Mouse (Mus musculus) CH12F3 (cell line): ENCODE results near the gene Mansc1.

ENCODE experiments used
- in situ Hi-C: fragments of 300-500 bp; cut with MboI; formaldehyde crosslinking; loops from 2 replicates; pipeline ENCODE4 v1.14.3; 2020; ENCODE audit warnings: low sequenced_read_pairs

Mansc1 gene

DNA sequence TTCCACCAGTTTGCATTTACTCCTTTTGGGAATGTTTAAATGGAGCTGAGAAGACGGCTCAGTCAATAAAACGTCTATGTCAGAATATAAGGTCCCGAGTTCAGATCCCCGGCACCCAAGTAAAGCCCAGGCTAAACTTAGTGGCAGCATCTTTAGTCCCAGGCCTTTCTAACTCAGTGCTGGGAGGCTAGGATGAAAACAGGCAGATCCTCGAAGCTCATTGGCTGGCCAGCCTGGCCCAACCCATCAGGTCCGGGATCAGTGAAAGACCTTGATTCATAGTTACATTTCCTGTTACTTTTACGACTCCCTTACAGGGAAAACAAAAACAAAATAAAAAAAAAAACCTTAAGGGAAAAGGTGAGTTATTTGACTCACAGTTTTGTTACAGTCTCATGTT, 31.2 kb downstream of the Mansc1 start:
- in situ Hi-C loops: no loop called here

DNA sequence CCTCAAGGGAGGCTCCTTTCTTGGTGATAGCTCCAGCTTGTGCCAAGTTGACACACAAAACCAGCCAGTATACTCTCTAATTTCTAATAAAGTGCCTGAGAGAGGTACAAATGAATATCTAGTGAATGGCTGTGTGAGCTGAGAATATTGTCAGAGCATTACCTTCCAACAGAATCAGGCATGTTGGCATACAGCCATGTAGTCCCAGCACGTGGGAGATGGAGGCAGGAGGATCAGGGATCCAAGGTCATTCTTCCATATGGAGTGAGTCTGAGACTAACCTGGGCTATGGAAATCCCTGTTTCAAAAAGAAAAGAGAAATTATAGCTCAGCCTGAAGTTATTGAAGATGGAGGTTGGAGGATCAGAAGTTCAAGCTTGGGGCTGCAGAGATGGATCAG, 33.0 kb downstream of the Mansc1 start:
- in situ Hi-C loops: no loop called here

DNA sequence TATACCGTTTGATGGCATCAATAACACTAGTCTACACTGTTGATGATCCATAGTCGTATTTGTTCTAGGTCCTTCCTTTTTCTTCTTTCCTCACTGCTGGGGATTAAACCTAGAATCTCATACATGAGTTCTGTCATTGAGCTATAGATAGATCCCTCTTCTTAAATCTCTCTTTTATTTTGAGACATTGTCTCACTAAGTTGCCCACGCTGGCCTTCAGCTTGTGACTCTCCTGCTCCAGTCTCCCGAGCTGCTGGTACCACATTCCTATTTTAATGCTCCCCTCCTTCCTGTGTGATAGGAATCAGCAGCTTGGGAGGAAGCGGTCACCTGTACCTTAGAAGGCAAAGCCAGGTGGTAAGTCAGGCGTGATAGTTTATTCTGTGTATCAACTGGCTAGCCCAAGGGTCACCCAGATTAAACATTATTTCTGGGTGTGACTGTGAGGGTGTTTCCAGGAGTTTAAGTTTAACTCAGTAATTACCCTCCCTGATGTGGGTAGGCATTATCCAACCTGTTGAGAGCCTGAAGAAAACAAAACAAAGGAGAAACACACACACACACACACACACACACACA, 34.5 kb downstream of the Mansc1 start:
- in situ Hi-C loops: no loop called here

DNA sequence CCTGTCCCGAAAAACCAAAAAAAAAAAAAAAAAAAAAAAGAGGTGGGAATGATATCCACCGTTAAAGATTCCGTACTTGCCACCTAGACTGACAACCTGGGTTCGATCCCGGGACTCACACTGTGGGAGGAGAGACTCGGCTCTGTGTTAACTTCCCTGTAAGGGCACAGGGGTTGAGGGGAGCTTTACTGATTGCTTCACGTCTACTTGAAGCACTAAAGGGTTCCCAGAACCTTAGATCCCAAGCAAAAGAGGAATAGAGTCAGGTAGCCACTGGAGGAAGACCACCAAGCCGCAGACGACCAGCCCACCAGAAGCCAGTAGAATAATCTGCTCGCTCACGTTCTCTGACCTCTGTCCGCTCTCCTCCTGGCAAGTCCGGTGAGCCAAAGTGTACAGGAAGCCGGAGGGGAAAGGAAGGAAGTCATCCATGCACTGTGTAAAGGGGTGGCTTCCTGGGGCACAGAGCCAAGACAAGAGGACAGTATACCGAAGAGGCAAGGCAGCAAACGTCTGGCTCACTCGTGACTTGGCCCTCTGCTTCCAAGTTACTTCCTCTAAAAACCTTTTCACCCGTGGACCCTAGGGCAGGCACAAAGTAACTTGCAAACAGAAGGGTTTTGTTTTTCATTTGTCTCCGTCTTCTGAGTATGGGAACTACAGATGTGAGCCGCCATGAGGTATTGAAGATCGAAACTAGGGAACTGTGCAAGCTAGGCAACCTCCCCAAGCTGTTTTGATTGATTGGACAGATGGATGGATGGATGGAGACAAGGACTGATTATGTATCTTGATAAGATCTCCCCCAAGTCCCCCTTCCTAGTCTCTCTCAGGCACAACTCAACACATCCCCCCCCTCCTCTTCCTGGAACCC, 37.5 kb downstream of the Mansc1 start:
- in situ Hi-C loops: no loop called here

DNA sequence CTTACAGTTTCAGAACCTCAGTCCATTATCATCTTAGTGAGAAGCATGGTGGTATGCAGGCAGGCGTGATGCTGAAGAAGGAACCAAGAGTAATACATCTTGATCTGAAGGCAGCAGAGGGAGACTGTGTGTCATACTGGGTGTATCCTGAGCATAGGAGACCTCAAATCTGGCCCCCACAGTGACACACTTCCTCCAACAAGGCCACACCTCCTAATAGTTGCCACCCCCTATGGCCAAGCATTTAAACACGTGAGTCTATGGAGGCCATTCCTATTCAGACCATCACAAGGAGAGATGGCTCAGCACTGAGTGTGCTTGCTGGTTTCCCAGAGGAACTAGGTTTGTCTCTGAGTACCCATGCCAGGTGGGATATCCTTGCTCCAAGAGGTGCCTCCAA, 40.7 kb downstream of the Mansc1 start:
- in situ Hi-C loops: no loop called here

DNA sequence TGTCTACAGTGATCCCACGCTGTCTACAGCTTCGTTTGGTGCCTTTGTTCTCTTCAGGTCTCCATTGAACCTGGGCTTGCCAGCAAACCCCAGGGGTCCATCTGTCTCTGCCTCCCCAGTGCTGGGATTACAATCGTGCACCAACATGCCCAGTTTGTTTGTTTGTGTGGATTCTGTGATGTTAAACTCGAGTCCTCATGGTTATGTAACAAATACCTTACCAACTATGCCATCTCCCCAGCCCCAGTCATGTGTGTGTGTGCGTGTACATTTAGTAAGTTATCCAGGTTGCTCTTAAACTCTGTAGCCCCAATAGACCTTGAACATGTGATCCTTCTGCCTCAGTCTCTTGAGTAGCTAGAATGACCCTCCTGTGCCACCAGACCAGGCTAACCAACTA, 46.0 kb downstream of the Mansc1 start:
- in situ Hi-C loops: no loop called here

DNA sequence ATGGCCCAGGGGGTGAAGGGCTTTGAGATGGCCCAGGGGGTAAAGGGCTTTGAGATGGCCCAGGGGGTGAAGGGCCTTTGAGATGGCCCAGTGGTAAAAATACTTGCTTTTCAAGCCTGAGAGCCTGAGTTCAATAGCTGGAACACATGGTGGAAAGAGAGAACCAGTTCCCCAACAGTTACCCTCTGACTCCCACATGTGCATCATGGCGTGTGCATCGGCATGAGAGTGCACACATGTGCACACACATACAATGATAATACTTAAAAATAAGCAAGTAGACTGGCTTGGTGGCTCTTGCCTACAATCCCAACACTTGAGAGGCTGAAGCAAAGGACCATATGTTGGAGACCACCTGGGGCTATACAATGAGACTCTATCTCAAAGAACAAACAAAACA, 47.7 kb downstream of the Mansc1 start:
- in situ Hi-C loops: no loop called here

DNA sequence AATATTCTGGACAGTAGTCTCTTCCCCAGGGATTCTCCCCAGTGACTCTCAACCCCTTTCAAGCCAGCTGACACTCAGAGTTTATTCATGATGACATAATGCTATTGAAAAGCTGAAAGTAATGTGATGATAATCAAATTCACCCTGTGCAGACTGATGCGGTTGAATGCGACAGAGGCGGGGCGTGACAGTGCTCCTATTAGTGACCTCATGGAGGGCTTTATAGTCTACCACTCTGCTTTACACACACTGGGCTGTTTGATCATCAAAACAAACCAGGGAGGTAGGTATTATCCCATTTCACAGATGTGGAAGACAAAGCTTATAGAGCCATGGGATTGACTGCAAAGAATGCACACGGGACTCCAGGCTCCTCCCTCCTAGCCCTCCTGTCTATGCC, 50.2 kb downstream of the Mansc1 start:
- in situ Hi-C loops: no loop called here

DNA sequence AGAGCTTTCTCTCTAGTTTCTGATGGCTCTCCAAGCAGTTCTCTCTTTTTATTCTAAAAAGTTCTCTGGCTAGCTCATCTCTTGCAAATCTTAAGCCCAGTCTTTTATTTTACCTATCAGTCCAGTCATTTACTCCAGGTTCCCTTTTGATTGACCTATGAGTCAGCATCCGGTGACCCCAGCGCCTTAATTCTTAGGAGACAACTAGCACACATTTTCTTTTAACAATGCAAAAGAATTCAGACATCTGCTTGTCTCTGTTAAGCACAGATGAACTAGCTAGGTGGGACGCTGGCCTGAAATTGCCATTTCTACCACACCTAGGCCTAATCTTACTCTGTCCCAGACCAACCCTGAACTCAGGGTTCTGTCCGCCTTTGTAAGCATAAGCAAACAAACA, 52.8 kb downstream of the Mansc1 start:
- in situ Hi-C loops: no loop called here

DNA sequence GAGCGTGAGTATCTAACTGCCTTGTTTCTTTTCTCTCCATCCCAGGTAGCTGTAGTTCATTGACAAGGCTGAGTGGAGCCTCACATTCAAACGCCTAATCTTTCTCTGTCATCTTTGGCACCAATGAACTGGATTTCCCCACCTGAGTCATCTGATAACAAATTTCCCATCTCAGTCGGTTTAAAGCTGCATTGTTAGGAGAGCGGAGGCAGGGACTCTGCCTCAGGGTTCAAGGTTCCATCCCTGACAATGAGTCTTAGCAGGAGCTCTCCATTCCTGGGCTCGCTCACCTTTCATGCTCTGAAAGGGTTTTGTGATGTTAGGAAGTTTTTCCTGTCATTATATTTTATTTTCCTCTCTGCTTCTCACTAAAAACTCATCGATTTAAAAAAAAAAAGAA, 54.2 kb downstream of the Mansc1 start:
- in situ Hi-C loops: no loop called here

DNA sequence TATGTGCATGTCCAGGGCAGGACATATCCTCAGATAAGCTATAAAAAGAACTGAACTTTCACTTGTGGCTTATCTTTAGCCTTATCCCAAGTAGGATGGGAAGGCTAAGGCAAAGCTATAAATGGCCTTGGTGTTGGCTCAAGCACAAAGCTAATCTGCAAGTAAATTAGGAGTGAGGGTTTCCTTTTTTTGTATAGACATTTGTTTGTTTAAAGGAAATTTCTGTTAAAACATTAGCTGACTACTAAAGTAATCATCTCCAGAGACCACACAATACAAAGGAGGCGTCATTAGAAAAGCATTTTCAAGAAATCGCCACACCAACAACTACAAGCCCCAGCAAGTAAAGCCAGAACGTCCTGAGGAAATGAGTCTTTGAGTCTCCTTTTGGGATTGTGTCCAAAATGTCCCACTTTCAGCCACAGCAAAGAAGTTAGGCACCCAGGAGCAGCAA, 57.0 kb downstream of the Mansc1 start:
- in situ Hi-C loops: no loop called here

DNA sequence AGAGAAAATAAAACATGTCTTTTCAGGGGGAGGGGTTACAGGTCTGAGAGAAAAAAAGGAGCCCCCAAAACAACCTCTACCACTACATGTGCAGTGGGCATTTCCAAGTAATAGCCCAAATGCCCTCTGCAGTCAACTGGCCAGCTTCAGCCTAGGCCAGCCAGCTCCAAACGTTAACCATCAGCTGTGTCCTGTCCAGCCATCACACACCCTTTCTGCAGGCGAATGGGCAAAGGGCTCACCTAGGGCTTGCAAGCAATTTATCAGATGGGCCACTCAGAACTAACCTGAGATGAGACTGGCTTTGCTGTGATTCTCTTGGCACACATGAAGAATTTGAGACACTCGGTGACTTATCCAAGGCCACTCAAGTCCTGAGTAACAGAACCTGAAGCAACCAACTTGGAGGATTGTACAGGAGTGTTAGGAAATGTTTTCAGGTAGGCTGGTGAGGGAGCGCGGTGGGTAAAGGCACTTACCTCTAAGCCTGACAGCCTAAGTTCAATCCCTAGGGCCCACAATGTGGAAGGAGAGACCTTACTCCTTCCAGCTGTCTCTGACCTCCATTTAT, 64.2 kb downstream of the Mansc1 start:
- in situ Hi-C loops: no loop called here

DNA sequence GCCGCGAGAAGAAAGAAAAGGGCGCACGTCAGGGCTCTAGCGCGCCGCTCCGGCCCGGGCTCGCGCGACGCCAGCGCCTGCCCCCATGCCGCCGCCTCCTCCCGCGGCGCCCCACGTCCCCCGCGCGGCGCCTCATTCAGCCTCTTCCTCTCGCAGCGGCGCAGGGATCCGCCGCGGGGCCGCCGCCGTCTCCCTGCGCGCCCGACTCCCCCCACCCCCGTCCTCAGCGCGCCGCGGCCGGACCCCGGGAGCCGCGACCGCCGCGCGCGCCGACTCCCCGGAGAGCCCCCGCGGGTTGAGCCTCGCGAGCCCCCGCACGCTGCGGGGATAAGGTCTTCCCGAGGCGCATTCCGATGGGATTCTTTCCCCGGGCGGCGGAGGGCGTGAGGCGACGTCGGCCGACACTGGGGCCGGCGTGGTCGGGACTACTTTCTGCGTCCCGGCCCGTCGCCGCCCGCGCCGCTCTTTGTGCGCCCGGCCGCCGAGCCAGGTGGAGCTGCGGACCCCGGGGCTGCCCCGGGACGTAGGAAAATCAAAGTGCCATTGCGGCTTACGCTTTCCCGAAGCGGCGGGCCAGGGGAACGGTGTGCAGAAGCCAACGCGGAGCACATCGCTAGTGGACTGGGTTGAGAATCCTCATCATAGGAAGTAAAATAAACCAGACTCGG, 65.3 kb downstream of the Mansc1 start, which contains the start of gene Lrp6:
Gene Lrp6 (minus strand): TSS at position 148 of the 668 bp plus-strand sequence.
- in situ Hi-C loops: no loop called here

DNA sequence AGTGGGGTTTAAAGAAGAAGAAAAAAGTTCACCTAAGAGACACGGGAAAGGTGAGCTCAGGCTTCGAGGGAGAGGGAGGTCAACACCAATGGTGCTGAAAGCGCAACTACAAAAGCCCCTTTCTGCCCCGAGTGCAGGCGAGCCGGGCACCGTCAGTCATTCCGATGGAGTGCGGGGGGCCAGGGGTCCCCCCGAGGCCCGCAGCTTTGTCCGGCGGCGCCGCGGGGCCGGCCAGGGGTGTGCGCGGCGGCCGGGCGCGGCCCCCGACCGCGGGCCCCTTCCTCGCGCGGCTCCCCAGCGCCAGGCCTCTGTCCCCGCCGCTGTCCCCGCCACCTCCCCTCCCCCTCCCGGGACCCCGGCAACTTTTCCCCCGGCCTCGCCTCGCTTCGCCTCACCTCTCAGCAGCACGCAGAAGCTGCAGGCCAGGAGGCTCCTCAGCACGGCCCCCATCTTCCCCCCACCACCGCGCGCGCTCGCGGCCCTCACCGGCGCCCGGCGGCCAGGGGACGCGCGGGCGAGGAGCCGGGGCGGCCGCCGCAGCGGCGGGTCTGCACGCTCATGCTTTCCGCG, 66.0 kb downstream of the Mansc1 start:
- in situ Hi-C loops: no loop called here

DNA sequence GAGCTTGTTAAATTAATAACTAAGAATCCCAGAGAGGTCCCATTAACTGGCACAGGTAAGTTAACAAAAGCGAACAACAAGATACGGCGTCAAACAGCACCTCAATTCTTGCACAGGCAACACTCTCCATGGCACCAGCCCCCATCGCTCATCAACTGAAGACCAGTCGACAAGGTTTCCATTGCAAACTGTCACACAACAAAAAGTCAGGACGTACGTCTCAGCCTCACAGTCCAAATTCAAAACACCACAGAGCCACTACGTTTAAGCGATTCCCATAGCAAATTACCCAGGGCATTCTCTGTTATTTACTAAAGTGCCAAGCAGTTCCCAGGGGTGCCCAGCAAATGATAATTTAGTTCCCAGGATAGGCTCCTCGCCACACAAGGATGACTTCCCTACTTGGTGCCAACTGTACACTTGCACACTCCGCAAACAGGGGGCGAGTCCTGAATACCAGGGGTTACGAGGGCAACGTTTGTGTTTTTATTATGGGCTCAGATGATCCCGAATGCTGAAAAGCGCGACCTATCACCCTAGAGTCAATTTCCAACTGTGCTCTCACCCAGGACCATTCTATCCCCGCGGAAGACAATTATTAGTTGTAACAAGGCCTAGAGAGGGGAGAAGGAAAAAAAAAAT, 66.6 kb downstream of the Mansc1 start:
- in situ Hi-C loops: no loop called here

DNA sequence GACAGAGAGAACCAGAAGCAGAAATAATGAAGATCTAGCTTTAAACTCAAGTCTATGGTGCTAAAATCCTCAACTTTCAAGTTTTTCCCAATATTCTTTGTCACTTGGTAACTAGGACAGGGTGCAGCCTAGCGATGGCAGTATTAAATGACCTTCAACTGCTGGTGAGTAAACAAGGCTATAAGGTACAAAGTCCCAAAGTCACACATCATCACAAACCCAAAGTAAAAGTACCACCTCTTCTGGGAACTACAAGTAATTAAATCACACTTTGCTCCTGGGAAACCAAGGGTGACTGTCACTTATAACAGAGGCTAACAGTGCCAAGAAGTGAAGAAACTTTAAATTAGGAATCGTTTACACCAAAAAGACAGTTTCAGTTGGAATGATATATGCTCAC, 67.7 kb downstream of the Mansc1 start:
- in situ Hi-C loops: no loop called here

DNA sequence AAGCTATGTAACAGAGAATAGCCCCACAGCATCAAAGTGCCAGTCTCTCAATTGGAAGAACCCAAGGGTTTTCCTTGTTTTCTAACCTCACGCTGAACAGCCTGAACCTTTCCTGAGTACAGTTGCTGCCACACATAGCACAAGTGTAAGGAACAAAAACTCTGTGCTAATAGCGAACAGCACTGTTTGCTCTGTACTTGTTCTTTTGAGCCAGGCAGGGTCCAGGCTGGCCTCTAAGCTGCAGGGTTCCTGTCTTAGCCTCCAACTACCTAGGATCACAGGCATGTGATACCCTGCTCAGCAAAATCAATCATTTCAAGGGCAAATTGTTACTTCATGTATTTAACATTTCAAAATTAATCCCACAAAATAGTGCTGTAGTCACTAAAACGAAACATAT, 72.7 kb downstream of the Mansc1 start:
- in situ Hi-C loops: no loop called here
